Mouse (Mus musculus) lung, postnatal 0 days (tissue): ENCODE results near the gene Dyrk3.

Experiments used
- CTCF ChIP-seq: IDR thresholded peaks from 2 replicates; pipeline ENCODE4 v1.5.1; 2016; ENCODE audit warnings: antibody characterized with exemption, mild to moderate bottlenecking
- EP300 ChIP-seq: IDR thresholded peaks from 2 replicates; pipeline ENCODE4 v1.6.1; 2016; ENCODE audit warnings: antibody characterized with exemption, mild to moderate bottlenecking, control low read depth

- peak; percentile 88 for TF ChIP-seq CTCF
- no peak for TF ChIP-seq EP300
Observed at GRCm38 (mm10) chr1:131115932-131116331, 22.2 kb downstream of the Dyrk3 start.
